Mouse (Mus musculus): ENCODE data around the gene Mtfp1.

Mtfp1 gene

GRCm38 (mm10) chr11:4060866-4061575 is 34.2 kb downstream of the Mtfp1 start:
- TF ChIP-seq CTCF (conservative IDR thresholded peaks at IDR 0.05; ENCODE audit: low read length) (no peak), NANOG (IDR thresholded peaks at IDR 0.05; ENCODE audit: borderline replicate concordance, low read length) (no peak), POU5F1 (IDR thresholded peaks at IDR 0.05; ENCODE audit: borderline replicate concordance, low read length) (no peak)
- no peaks in the 10 kb centered on the region for H3K9me3 ChIP-seq (ENCODE audit: low read length)
- peaks cover 25% of the 10 kb centered on the region for H3K4me1 ChIP-seq (replicated peaks; ENCODE audit: low read depth, low read length)
- H3K27me3 ChIP-seq (ENCODE audit: insufficient read depth, low read length), result peaks cover 21% of the 10 kb centered on the region
- H3K4me3 ChIP-seq (replicated peaks; ENCODE audit: low read length), result no peak overlapping the region
- H3K36me3 ChIP-seq (ENCODE audit: insufficient read depth, low read length), result no peaks in the 10 kb centered on the region

- Histone ChIP-seq H3K27me3 (ENCODE audit: insufficient read depth, low read length) (peaks cover 2% of the 10 kb centered on the region; the same call in 1 of the 2 replicates), H3K9me3 (ENCODE audit: low read length) (peaks cover 3% of the 10 kb centered on the region), H3K4me3 (replicated peaks; ENCODE audit: low read length) (no peak overlapping the region), H3K4me1 (replicated peaks; ENCODE audit: low read depth, low read length) (peaks cover 8% of the 10 kb centered on the region; the same call in 1 of the 2 replicates), H3K36me3 (ENCODE audit: insufficient read depth, low read length) (no peaks in the 10 kb centered on the region)
- TF ChIP-seq CTCF (conservative IDR thresholded peaks at IDR 0.05; ENCODE audit: low read length), result peak; percentile 82
- TF ChIP-seq NANOG (IDR thresholded peaks at IDR 0.05; ENCODE audit: borderline replicate concordance, low read length), result no peak
These were observed 41.7 kb downstream of the Mtfp1 start for GRCm38 (mm10) chr11:4053586-4053985.

GRCm38 (mm10) chr11:4048438-4048837 is 46.8 kb downstream of the Mtfp1 start:
- no peaks in the 10 kb centered on the region; the same call in 1 of the 2 replicates for H3K27me3 ChIP-seq (ENCODE audit: insufficient read depth, low read length)
- no peak for TF ChIP-seq NANOG (IDR thresholded peaks at IDR 0.05; ENCODE audit: borderline replicate concordance, low read length)
- TF ChIP-seq CTCF (conservative IDR thresholded peaks at IDR 0.05; ENCODE audit: low read length), result no peak
- TF ChIP-seq POU5F1 (IDR thresholded peaks at IDR 0.05; ENCODE audit: borderline replicate concordance, low read length), result no peak
- 0 out of 2 replicates have a peak, but pooled peaks cover 5% of the 10 kb centered on the region for H3K36me3 ChIP-seq (ENCODE audit: insufficient read depth, low read length)
- peaks cover 7% of the 10 kb centered on the region; the same call in 1 of the 2 replicates for H3K4me1 ChIP-seq (replicated peaks; ENCODE audit: low read depth, low read length)
- H3K4me3 ChIP-seq (replicated peaks; ENCODE audit: low read length), result no peak overlapping the region
- H3K9me3 ChIP-seq (ENCODE audit: low read length), result peaks cover 21% of the 10 kb centered on the region

- TF ChIP-seq POU5F1 (IDR thresholded peaks at IDR 0.05; ENCODE audit: borderline replicate concordance, low read length) (no peak), NANOG (IDR thresholded peaks at IDR 0.05; ENCODE audit: borderline replicate concordance, low read length) (no peak), CTCF (conservative IDR thresholded peaks at IDR 0.05; ENCODE audit: low read length) (no peak)
- peaks cover 21% of the 10 kb centered on the region for H3K9me3 ChIP-seq (ENCODE audit: low read length)
- H3K4me1 ChIP-seq (replicated peaks; ENCODE audit: low read depth, low read length), result peaks cover under 1% of the 10 kb centered on the region; the same call in 1 of the 2 replicates
- no peaks in the 10 kb centered on the region; the same call in 1 of the 2 replicates for H3K27me3 ChIP-seq (ENCODE audit: insufficient read depth, low read length)
- no peak overlapping the region for H3K4me3 ChIP-seq (replicated peaks; ENCODE audit: low read length)
- 0 out of 2 replicates have a peak, but pooled peaks cover 5% of the 10 kb centered on the region for H3K36me3 ChIP-seq (ENCODE audit: insufficient read depth, low read length)
These were observed 47.5 kb downstream of the Mtfp1 start for GRCm38 (mm10) chr11:4047766-4048165.

GRCm38 (mm10) chr11:4046526-4046925 is 48.7 kb downstream of the Mtfp1 start:
- H3K27me3 ChIP-seq (ENCODE audit: insufficient read depth, low read length), result no peaks in the 10 kb centered on the region; the same call in 1 of the 2 replicates
- TF ChIP-seq POU5F1 (IDR thresholded peaks at IDR 0.05; ENCODE audit: borderline replicate concordance, low read length) (no peak), CTCF (conservative IDR thresholded peaks at IDR 0.05; ENCODE audit: low read length) (no peak), NANOG (IDR thresholded peaks at IDR 0.05; ENCODE audit: borderline replicate concordance, low read length) (no peak)
- H3K4me3 ChIP-seq (replicated peaks; ENCODE audit: low read length), result no peak overlapping the region
- H3K9me3 ChIP-seq (ENCODE audit: low read length), result peaks cover 21% of the 10 kb centered on the region
- 0 out of 2 replicates have a peak, but pooled peaks cover 5% of the 10 kb centered on the region for H3K36me3 ChIP-seq (ENCODE audit: insufficient read depth, low read length)
- H3K4me1 ChIP-seq (replicated peaks; ENCODE audit: low read depth, low read length), result no peaks in the 10 kb centered on the region

- Histone ChIP-seq H3K9me3 (ENCODE audit: low read length) (peaks cover 13% of the 10 kb centered on the region), H3K4me3 (replicated peaks; ENCODE audit: low read length) (no peak overlapping the region), H3K4me1 (replicated peaks; ENCODE audit: low read depth, low read length) (no peaks in the 10 kb centered on the region), H3K27me3 (ENCODE audit: insufficient read depth, low read length) (no peaks in the 10 kb centered on the region; the same call in 1 of the 2 replicates), H3K36me3 (ENCODE audit: insufficient read depth, low read length) (peaks cover 5% of the 10 kb centered on the region; the same call in 1 of the 2 replicates)
- no peak for TF ChIP-seq NANOG (IDR thresholded peaks at IDR 0.05; ENCODE audit: borderline replicate concordance, low read length)
- no peak for TF ChIP-seq POU5F1 (IDR thresholded peaks at IDR 0.05; ENCODE audit: borderline replicate concordance, low read length)
- no peak for TF ChIP-seq CTCF (conservative IDR thresholded peaks at IDR 0.05; ENCODE audit: low read length)
These were observed 52.2 kb downstream of the Mtfp1 start for GRCm38 (mm10) chr11:4043081-4043480.

Measured in E14TG2a.4 (cell line).